Mouse (Mus musculus) kidney, postnatal 36 days (tissue): ENCODE data around the gene Gprc5b.

ENCODE experiments used
- DNase-seq, 2 experiments: peaks; one replicate each; pipeline ENCODE4 v3.0.0; 2021 to 2022; ENCODE audit warnings: mixed read lengths in 2 of 2

Gene Gprc5b

GRCm38 (mm10) chr7:118989275-118989856, 5.6 kb downstream of the Gprc5b start:
- DNase-seq: no peak

DNA sequence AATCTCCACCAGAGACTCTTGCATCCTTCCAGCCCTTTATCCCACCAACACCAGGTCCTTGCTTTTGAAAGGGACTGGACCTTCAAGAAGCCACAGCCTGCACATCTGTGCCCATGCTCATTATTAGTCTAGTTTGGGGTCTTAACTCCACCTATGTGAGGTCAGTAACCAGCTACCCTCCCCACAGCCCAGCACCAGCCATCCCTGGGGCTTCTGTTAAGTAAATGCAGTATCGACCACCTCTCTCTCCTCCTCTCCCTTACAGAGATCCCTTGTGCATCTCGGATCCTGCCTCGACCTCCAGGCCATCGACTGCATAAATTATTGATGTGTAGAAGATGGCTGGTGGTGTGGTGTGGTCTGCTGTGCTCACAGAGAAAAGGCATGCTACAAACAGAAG, 8.6 kb downstream of the Gprc5b start:
- DNase-seq: no peak

DNA sequence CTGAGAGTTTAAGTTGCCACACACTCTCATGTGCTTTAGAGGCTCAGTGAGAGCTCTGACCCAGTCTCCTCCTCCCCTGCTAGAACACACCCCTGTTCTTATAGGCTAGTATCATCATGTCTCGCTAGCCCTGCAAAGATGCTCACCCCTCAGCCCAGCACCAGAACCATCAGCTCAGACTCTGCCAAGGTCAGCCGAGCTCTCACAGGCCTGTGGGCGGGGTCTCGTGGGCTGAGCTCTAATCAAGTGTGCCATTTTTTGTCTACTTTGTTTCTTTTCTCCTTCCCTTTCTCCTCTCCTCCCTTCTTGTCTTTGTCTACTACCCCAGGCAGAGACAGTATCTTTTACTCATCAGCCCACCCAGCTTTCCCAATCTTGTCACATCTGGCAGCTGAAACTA, 9.2 kb downstream of the Gprc5b start:
- no peak for DNase-seq

DNA sequence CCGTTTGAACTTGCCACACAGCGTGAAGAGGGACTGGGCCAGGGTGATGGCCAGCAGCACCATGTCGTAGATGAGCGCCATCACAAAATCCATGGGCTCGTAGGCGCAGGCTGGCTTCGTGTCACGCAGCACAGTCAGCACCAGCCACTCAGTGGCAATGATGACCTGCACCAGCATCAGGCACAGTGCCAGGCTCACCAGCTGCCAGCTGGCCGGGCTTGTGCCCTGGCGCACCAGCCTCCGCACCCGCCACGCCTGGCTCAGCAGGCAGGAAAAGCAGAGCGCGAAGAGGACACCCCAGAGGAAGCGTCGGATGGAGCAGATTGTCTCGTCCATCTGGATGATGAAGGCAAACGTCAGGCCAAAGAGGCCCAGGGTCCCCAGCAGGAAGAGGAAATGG, 11.1 kb downstream of the Gprc5b start:
- DNase-seq: peak; percentile 48 to 79

- DNase-seq: no peak
Measured at GRCm38 (mm10) chr7:118982586-118982985, 12.4 kb downstream of the Gprc5b start.

GRCm38 (mm10) chr7:118981831-118982230, 13.2 kb downstream of the Gprc5b start:
- no peak for DNase-seq

DNA sequence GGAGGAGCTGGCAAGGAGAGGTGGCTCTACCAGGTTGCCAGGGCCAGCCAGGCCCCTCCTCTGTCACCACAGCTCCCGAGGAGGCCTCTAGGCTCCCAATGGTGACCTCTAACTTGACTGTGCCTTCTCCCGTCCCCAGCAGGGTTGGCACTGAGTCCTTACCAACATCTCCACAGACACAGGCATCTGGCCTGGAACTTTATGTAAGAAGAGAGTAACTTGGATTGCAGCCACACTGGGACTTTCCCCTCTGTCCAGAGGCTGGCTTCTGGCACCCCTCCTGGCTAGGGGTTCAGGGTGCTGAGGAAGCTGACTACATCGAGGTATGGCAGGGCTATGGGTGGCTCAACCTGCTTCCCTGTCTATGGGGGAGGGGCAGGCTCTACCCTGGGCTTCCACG, 13.7 kb downstream of the Gprc5b start:
- peak; percentile 57 to 58 for DNase-seq

- DNase-seq: no peak
Measured at GRCm38 (mm10) chr7:118979708-118980107, 15.3 kb downstream of the Gprc5b start.

DNA sequence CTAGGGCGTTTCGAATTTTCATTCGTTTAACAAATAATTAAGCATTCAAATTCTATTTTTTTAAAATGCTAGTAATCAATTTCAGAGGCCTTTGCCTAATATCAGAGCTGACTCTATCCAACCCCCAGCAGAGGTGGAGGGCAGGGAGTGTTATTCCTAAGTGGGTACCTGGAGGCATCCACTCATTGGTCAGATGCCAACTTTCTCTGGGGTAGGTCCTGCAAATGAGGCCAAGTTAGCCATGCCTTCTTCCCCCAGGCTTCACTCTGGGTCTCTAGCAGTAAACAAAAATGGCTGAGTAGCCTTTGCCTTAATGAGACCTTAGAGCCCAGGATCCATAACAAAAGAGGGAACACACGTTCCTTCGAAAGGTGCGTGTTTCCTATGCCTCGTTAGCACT, 15.9 kb downstream of the Gprc5b start:
- no peak for DNase-seq

GRCm38 (mm10) chr7:118977167-118977543, 17.9 kb downstream of the Gprc5b start:
- DNase-seq: no peak

- peak in 1 of 2 experiments; percentile 19 for DNase-seq
Measured at GRCm38 (mm10) chr7:118976414-118977166, 18.4 kb downstream of the Gprc5b start.

DNA sequence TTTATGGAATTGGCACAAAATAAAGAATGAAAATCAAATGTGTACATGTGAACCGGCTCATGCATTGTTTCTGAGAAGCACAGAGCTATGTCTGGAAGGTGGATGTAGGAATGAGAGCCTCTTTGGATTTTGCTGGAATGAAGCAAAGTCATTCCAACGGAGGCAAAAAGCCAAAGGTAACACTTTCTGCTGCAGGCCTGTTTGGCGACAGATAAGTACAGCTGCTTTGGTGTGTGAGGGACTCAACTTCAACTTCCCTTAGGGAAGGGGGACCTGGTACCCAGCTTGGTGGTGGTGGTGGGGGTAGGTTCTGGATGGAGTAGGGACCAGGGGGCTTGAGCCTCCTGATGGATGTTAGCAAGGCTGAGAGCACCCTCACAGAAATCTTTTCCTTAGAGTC, 19.2 kb downstream of the Gprc5b start:
- DNase-seq: no peak

DNA sequence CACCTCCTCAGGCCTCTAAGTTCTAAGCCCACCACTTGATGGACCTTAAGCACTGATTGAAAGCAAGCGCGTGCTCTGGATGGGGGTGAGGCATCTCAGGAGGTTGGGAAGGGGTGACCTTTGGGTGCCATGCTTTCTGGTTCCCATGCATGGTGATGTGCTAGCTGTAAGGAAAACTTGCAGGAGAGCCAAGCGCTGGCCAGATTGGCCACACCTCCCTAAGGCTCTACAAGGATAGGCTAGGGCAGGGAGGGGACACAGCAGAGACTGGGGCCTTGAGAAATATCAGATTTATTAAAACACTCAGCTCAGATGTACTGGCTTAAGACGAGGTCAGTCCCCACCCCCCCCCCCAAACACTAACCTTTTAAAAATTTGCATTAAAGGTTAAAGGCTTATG, 21.6 kb downstream of the Gprc5b start:
- no peak for DNase-seq

DNA sequence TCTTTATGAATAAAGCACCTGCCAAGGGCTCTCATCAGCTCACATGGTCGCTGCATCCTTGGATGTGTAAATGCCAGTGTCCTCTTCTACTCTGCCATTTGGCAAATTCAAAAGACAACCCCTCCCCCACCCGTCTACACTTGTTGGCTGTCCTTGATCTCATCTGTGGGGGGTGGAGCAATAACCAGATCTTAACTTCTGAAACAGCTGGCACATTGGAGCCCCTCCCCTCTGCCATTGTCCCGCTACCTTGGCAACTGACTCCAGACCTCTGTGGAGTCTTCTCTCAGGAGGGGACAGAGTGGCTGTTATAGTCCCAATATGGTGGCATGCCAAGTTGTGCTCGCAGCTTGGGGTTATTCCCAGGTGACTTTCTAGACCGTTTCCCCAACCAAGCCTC, 22.7 kb downstream of the Gprc5b start:
- no peak for DNase-seq

DNA sequence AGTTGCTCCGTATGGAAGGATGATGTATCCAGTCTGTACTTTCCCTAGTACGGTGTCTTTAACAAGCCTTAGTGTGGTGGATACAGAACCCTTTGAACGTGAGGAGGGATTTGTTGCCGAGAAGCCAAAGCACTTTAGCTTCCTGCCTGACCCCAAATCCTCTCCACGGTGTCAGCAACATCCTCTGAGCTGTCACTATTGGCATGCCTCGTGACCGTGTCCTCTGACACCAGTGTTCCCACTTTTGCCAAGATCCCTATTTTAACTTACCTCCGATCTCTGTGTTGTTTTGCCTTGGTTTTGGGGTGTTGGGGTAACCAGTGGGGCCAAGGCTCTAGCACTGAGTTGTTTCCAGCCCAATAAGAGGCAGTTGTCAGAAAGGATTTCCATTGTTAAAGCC, 23.5 kb downstream of the Gprc5b start:
- DNase-seq: no peak

DNA sequence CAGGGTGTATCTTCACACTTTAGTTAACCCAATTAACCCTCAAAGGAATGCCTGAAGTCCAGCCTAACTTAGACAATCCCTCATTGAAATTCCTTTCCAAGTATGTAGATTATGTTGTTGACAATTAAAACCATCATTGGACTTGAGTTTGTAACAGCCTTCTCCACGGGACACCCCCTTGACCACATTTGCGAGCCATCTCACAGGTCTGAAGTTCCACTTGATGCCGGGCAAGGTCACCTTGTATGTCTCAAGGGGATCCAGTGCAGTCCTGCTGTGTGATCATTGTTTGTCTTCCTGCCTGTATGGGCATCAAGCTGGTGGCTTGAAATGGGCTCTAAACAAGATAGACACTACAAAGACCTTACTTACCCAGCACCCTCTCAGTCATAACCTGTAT, 26.1 kb downstream of the Gprc5b start:
- no peak for DNase-seq

- no peak for DNase-seq
Measured at GRCm38 (mm10) chr7:118965198-118965597, 29.8 kb downstream of the Gprc5b start.

DNA sequence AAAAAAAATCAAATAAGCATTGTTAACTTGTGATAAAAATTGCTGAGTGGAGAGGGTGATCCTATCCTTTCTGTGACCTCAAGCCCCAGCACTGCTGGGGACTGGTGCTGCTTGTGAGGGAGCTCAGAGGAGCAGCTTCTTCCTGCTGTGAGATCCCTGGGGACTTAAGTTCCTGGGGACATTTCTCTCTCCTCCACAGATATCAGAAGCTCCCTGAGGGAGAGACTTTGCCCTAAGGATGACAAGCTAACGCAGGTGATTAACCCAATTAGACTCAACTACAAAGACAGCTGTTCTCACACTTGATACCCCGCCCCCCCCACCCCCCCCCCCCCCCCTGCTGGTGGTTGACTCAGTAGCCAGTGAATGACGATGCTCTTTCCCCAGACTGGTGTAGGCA, 30.2 kb downstream of the Gprc5b start:
- no peak for DNase-seq

DNA sequence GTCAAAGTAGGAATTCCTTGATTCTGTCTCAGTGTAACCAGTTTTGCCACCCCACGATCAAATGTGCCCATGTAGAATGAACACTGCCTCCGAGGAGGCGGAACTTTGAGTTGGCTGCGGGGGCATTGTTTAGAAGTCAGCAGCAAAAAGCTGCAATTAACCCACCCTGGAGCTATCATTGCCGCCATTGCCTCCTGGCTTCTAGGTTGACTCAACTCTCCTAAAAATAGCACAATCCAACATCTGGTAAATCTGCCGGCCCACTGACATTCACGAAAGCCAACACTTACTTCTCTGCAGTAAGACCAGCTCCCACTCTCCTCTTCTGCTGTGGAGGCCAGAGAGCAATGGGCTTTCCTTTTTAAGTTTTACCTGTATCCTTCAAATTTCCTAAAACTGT, 35.8 kb downstream of the Gprc5b start:
- DNase-seq: no peak

- DNase-seq: no peak
Measured at GRCm38 (mm10) chr7:118956616-118957246, 38.3 kb downstream of the Gprc5b start.

GRCm38 (mm10) chr7:118954968-118955367, 40.0 kb downstream of the Gprc5b start:
- no peak for DNase-seq

GRCm38 (mm10) chr7:118953626-118954282, 41.3 kb downstream of the Gprc5b start:
- DNase-seq: no peak

GRCm38 (mm10) chr7:118949749-118950148, 45.3 kb downstream of the Gprc5b start:
- DNase-seq: no peak
